Mouse (Mus musculus): ENCODE measurements around the gene Nln.

DNA sequence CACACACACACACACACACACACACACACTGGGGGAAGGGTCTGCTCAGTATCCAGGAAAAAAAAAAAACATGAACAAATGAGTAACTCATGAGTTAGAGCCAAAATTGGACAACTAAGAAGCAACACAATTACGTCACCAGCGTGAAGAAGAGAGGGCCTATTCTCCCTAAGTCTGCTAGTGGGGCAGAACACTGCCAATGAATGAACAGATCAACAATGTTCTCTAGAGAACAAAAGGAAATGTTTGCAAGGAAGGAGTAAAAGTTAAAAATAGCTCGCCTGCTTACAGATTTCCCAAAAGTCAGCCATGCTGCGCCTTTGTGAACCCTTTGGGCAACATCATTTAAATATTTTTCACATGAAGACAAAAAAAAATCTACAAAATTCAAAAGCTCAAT is 69.6 kb downstream of the Nln start:
- no peak for TF ChIP-seq CTCF (IDR thresholded peaks at IDR 0.05; ENCODE audit: extremely low read depth, insufficient read depth, insufficient read length, insufficient replicate concordance)
- no peak for TF ChIP-seq POLR2A (IDR thresholded peaks at IDR 0.05; ENCODE audit: low read depth, low read length)

Data from spleen, adult 2 months (tissue).